Mouse (Mus musculus): ENCODE measurements around the gene Nedd9.

DNA sequence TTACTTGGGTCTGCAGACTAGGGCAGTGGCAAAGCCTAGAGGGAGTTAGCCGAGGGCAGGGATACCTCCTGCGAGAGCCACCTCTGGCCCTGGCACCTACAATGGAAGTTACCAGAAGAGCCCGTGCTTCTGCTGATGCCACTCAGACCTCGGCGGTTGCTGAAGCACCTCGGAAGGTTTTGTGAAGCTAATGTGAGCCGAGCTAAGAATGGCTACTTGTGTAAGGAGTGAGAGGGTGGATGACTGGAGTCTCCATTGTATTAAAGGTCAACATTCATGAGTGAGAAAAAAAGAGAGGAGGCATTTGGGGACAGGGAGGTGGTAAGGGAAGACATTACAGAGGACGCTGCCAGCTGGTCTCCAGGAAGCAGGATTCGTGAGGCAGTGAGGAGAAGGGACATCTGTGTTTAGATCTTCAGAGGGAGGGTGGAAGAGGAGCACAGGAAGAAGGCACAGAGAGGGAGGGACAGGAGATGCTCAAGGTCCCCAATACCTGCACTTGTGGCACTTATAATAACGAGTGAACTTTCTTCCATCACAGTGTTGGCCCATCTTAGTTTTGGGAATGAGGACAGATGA, 78.7 kb downstream of the Nedd9 start:
- TF ChIP-seq CTCF (IDR thresholded peaks at IDR 0.05; ENCODE audit: low read depth, low read length): no peak
- TF ChIP-seq POLR2A (IDR thresholded peaks at IDR 0.05; ENCODE audit: insufficient read depth, low read length): no peak

All from ES-Bruce4 (cell line).